Mouse (Mus musculus): ENCODE measurements around the gene Efna2. TPM values are rescaled to one million over a fixed set of nuclear protein-coding genes. Genes with fewer than 3 reads are reported as not detected.

Efna2 gene
- total and polyA plus RNA-seq, 3 experiments: 0.23 to 1.5 (median 0.86) TPM

GRCm38 (mm10) chr10:80180823-80181222, 1.5 kb downstream of the Efna2 start:
- Histone ChIP-seq H3K9me3 (replicated peaks; ENCODE audit: low read length) (no peaks in the 10 kb centered on the region), H3K27ac (ENCODE audit: insufficient read depth, low read depth) (no peak overlapping the region), H3K79me2 (replicated peaks; ENCODE audit: control insufficient read depth, extremely low read depth, insufficient read depth, poor library complexity, severe bottlenecking) (no peaks in the 10 kb centered on the region), H3K9ac (ENCODE audit: insufficient read depth, low read depth) (no peak overlapping the region), H3K36me3 (replicated peaks in 1 of 2; ENCODE audit: control insufficient read depth in 1 of 2, insufficient read depth in 1 of 2, low read length in 1 of 2) (peaks cover 2 to 10% of the 10 kb centered on the region in 2 experiments), H3K4me2 (ENCODE audit: insufficient read depth, low read depth, poor library complexity, severe bottlenecking) (no peak overlapping the region), H3K4me3 (replicated peaks in 1 of 3; ENCODE audit: low read depth in 2 of 3, low read length in 2 of 3, poor library complexity in 1 of 3) (no peak overlapping the region), H3K27me3 (replicated peaks) (peaks cover 60% of the 10 kb centered on the region), H3K4me1 (ENCODE audit: control insufficient read depth in 1 of 2, insufficient read depth in 2 of 2) (peaks cover 17 to 35% of the 10 kb centered on the region in 2 experiments)
- no peak for DNase-seq (ENCODE audit: extremely low read depth)
- TF ChIP-seq NELFE (IDR thresholded peaks at IDR 0.05; ENCODE audit: low read depth, low read length) (no peak), MAX (IDR thresholded peaks at IDR 0.05; ENCODE audit: low read length) (no peak)
- dilution Hi-C loops (cut with MboI; ENCODE audit: extremely low pct_ligation_motif_present, extremely low pct_unique_long_range_greater_than_20kb, low sequenced_read_pairs): no loop called here
- in situ Hi-C loops (cut with MboI; ENCODE audit: low pct_ligation_motif_present, low pct_unique_long_range_greater_than_20kb, low sequenced_read_pairs): no loop called here

DNA sequence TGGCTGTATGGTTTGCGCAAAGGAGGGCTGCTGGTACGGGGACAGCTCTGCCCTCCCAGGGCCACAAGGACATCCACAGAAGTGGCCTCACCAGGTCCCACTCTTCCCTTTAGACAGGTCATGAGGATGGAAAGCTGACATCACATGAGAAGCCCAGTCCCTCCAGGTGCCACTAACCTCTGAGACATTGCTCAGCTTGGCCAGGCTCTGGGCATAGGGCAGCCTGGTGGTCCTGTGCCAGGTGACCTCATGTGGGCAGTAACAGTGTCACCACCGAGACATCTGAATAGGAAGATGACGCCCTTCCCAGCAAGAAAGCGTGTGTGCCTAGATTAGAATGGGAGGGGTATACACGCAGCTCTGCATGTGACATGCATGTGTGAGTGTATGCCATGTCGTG, 3.3 kb downstream of the Efna2 start:
- in situ Hi-C loops (cut with MboI; ENCODE audit: low pct_ligation_motif_present, low pct_unique_long_range_greater_than_20kb, low sequenced_read_pairs) (no loop called here), dilution Hi-C loops (cut with MboI; ENCODE audit: extremely low pct_ligation_motif_present, extremely low pct_unique_long_range_greater_than_20kb, low sequenced_read_pairs) (no loop called here)
- H3K4me3 ChIP-seq (replicated peaks in 1 of 3; ENCODE audit: low read depth in 2 of 3, low read length in 2 of 3, poor library complexity in 1 of 3): no peak overlapping the region
- H3K9ac ChIP-seq (ENCODE audit: insufficient read depth, low read depth): no peak overlapping the region
- TF ChIP-seq BHLHE40 (IDR thresholded peaks at IDR 0.05; ENCODE audit: low read depth, low read length): no peak
- no peak for TF ChIP-seq KAT2A (IDR thresholded peaks at IDR 0.05; ENCODE audit: insufficient replicate concordance, low read length)
- no peak for TF ChIP-seq CTCF (conservative IDR thresholded peaks at IDR 0.05 in 1 of 2, IDR thresholded peaks at IDR 0.05 in 1 of 2; ENCODE audit: low read depth in 2 of 2, low read length in 2 of 2)
- TF ChIP-seq JUN (IDR thresholded peaks at IDR 0.05; ENCODE audit: insufficient read depth, low read depth, low read length): no peak
- H3K27ac ChIP-seq (ENCODE audit: insufficient read depth, low read depth): no peak overlapping the region
- H3K27me3 ChIP-seq (replicated peaks): peaks cover 75% of the 10 kb centered on the region
- peaks cover 14 to 26% of the 10 kb centered on the region in 2 experiments for H3K4me1 ChIP-seq (ENCODE audit: control insufficient read depth in 1 of 2, insufficient read depth in 2 of 2)
- no peaks in the 10 kb centered on the region for H3K9me3 ChIP-seq (replicated peaks; ENCODE audit: low read length)
- no peak overlapping the region for H3K4me2 ChIP-seq (ENCODE audit: insufficient read depth, low read depth, poor library complexity, severe bottlenecking)
- no peaks in the 10 kb centered on the region for H3K36me3 ChIP-seq (replicated peaks in 1 of 2; ENCODE audit: control insufficient read depth in 1 of 2, insufficient read depth in 1 of 2, low read length in 1 of 2)
- no peaks in the 10 kb centered on the region for H3K79me2 ChIP-seq (replicated peaks; ENCODE audit: control insufficient read depth, extremely low read depth, insufficient read depth, poor library complexity, severe bottlenecking)
- DNase-seq (ENCODE audit: extremely low read depth): no peak

- peaks cover 80% of the 10 kb centered on the region for H3K27me3 ChIP-seq (replicated peaks)
These were observed 7.4 kb downstream of the Efna2 start for GRCm38 (mm10) chr10:80186649-80187048.

More at GRCm38 (mm10) chr10:80186649-80187048, 7.4 kb downstream of the Efna2 start:
- dilution Hi-C loops (cut with MboI; ENCODE audit: extremely low pct_ligation_motif_present, extremely low pct_unique_long_range_greater_than_20kb, low sequenced_read_pairs): no loop called here
- Histone ChIP-seq H3K4me3 (replicated peaks in 1 of 3; ENCODE audit: low read depth in 2 of 3, low read length in 2 of 3, poor library complexity in 1 of 3) (no peak overlapping the region), H3K9ac (ENCODE audit: insufficient read depth, low read depth) (no peak overlapping the region), H3K4me1 (ENCODE audit: control insufficient read depth in 1 of 2, insufficient read depth in 2 of 2) (0 out of 4 replicates have a peak, but pooled peaks cover 0 to 3% of the 10 kb centered on the region in 2 experiments), H3K36me3 (replicated peaks in 1 of 2; ENCODE audit: control insufficient read depth in 1 of 2, insufficient read depth in 1 of 2, low read length in 1 of 2) (no peaks in the 10 kb centered on the region), H3K27ac (ENCODE audit: insufficient read depth, low read depth) (no peak overlapping the region), H3K9me3 (replicated peaks; ENCODE audit: low read length) (peaks cover 2% of the 10 kb centered on the region), H3K79me2 (replicated peaks; ENCODE audit: control insufficient read depth, extremely low read depth, insufficient read depth, poor library complexity, severe bottlenecking) (no peaks in the 10 kb centered on the region), H3K4me2 (ENCODE audit: insufficient read depth, low read depth, poor library complexity, severe bottlenecking) (no peak overlapping the region)
- no peak for TF ChIP-seq ZKSCAN1 (IDR thresholded peaks at IDR 0.05; ENCODE audit: borderline replicate concordance, low read depth, low read length)
- no peak for TF ChIP-seq JUND (conservative IDR thresholded peaks at IDR 0.05; ENCODE audit: low read depth, low read length)
- no peak for TF ChIP-seq MAFK (IDR thresholded peaks at IDR 0.05; ENCODE audit: insufficient replicate concordance, low read length)
- no peak for TF ChIP-seq GABPA (IDR thresholded peaks at IDR 0.05; ENCODE audit: insufficient replicate concordance, low read depth, low read length)
- no peak for TF ChIP-seq NELFE (IDR thresholded peaks at IDR 0.05; ENCODE audit: low read depth, low read length)
- no peak for DNase-seq (ENCODE audit: extremely low read depth)
- in situ Hi-C loops (cut with MboI; ENCODE audit: low pct_ligation_motif_present, low pct_unique_long_range_greater_than_20kb, low sequenced_read_pairs): no loop called here

Data from CH12.LX (cell line).